Mouse (Mus musculus): ENCODE measurements at regions not wholly inside any gene's neighbourhood (a gene's known extent, or its start where the extent isn't known, plus 50 kb on each side); places are given as distances from the start of the nearest gene placed in this dataset.

GRCm38 (mm10) chr3:9885565-9885964 lies 202.3 kb upstream of the Gm9833 start:
- TF ChIP-seq CTCF (IDR thresholded peaks at IDR 0.05; ENCODE audit: low read depth), result no peak
- no peak for TF ChIP-seq EP300 (IDR thresholded peaks at IDR 0.05; ENCODE audit: low read depth)
